Mouse (Mus musculus): ENCODE results near the gene U2af1. TPM values are rescaled to one million over a fixed set of nuclear protein-coding genes. Genes with fewer than 3 reads are reported as not detected.

Gene U2af1
- total RNA-seq, 2 experiments from 2014 or later: 101 to 110 TPM

DNA sequence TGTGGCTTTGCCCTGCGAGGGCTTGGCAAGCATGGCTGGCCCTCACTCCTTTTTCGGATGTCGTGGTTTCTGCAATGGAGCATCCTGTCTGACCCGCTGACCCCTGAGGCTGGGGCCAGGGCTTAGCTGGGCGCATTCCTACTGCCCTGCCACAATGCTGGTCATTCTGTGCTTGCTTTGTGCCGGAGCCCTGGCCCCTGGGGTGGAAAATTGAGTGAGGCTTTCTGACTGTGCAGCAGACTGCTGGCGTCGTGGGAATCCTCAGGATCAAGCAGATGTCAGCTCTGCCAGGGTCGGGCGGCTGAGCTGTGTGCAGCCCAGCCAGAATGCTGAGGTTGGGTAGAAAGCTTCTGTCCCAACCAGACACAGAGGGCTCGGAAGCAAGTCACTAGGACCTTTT, 11.5 kb upstream of the U2af1 start:
- intact Hi-C loops (cut with DNase I): no loop called here
- DNase-seq (ENCODE audit: low spot score in 2 of 2): no peak

GRCm38 (mm10) chr17:31668306-31668705, 9.6 kb upstream of the U2af1 start:
- DNase-seq (ENCODE audit: low spot score in 2 of 2): no peak

GRCm38 (mm10) chr17:31664760-31665159, 6.1 kb upstream of the U2af1 start:
- intact Hi-C loops (cut with DNase I): loop anchor here (10.0 kb wide), 1 partner anchor 340 kb away; no protein-coding TSS in a partner anchor
- peak; percentile 76 to 79 for DNase-seq (ENCODE audit: low spot score in 2 of 2)

More at GRCm38 (mm10) chr17:31668306-31668705, 9.6 kb upstream of the U2af1 start:
- intact Hi-C loops (cut with DNase I): loop anchor here (10.0 kb wide), 1 partner anchor 344 kb away; no protein-coding TSS in a partner anchor

GRCm38 (mm10) chr17:31662855-31663254, 4.2 kb upstream of the U2af1 start:
- intact Hi-C loops (cut with DNase I): loop anchor here (10.0 kb wide), 1 partner anchor 338 kb away; no protein-coding TSS in a partner anchor

GRCm38 (mm10) chr17:31660661-31661250, 2.1 kb upstream of the U2af1 start:
- intact Hi-C loops (cut with DNase I): loop anchor here (10.0 kb wide), 1 partner anchor 336 kb away; no protein-coding TSS in a partner anchor
- DNase-seq (ENCODE audit: low spot score in 2 of 2): peak; percentile 66 to 83

More at GRCm38 (mm10) chr17:31662855-31663254, 4.2 kb upstream of the U2af1 start:
- DNase-seq (ENCODE audit: low spot score in 2 of 2): no peak

GRCm38 (mm10) chr17:31658136-31658467, 590 bp downstream of the U2af1 start:
- intact Hi-C loops (cut with DNase I): loop anchor here (5.0 kb wide), 1 partner anchor 136 kb away; the partner anchor contains the start of gene Ndufv3
- DNase-seq (ENCODE audit: low spot score in 2 of 2): no peak

- DNase-seq (ENCODE audit: low spot score in 2 of 2): no peak
- intact Hi-C loops (cut with DNase I): loop anchor here (5.0 kb wide), 1 partner anchor 135 kb away; the partner anchor contains the start of gene Ndufv3
These were observed 1.3 kb downstream of the U2af1 start for GRCm38 (mm10) chr17:31657141-31657983.

GRCm38 (mm10) chr17:31656682-31657081, 2.0 kb downstream of the U2af1 start:
- no peak for DNase-seq (ENCODE audit: low spot score in 2 of 2)
- intact Hi-C loops (cut with DNase I): loop anchor here (5.0 kb wide), 1 partner anchor 134 kb away; the partner anchor contains the start of gene Ndufv3

DNA sequence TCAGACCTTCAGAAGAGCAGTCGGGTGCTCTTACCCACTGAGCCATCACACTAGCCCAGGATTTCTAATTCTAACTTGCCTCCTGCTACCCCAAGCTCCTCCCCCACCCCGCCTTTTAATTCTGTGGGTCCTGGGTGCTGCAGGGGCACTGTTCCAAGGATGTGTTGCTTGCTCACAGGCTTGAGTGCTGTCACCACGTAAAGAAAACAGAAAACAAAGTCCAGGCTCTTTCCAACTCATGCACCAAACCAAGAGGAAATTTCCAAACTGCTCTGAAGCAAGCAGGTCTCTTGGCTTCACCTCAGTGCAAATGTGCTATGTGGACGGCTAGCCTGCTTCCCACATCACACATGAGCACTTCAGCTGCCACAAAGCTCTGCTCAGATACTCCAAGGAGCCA, 3.3 kb downstream of the U2af1 start:
- intact Hi-C loops (cut with DNase I): loop anchor here (5.0 kb wide), 1 partner anchor 133 kb away; the partner anchor contains the start of gene Ndufv3
- no peak for DNase-seq (ENCODE audit: low spot score in 2 of 2)

GRCm38 (mm10) chr17:31653277-31653676, 5.4 kb downstream of the U2af1 start:
- intact Hi-C loops (cut with DNase I): no loop called here
- no peak for DNase-seq (ENCODE audit: low spot score in 2 of 2)

DNA sequence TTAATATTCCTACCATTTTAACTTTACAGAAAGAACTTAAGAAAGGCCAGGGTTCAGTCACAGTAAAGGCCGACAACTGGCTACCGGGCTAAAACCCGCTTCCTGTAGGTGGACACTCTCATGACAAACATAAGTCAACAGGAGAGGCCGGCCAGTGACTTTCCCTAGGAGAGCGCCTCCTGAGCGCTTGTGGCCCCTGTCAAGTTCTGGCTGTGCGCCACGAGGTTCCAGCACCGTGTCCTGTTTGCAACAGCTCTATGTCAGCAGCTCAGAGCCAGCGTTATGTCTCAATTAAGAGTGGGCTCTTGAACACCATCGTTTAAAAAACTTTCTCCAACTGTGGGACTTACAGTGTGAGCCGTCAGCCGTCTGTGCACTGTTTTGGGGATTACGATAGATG, 6.5 kb downstream of the U2af1 start:
- no peak for DNase-seq (ENCODE audit: low spot score in 2 of 2)
- intact Hi-C loops (cut with DNase I): no loop called here

DNA sequence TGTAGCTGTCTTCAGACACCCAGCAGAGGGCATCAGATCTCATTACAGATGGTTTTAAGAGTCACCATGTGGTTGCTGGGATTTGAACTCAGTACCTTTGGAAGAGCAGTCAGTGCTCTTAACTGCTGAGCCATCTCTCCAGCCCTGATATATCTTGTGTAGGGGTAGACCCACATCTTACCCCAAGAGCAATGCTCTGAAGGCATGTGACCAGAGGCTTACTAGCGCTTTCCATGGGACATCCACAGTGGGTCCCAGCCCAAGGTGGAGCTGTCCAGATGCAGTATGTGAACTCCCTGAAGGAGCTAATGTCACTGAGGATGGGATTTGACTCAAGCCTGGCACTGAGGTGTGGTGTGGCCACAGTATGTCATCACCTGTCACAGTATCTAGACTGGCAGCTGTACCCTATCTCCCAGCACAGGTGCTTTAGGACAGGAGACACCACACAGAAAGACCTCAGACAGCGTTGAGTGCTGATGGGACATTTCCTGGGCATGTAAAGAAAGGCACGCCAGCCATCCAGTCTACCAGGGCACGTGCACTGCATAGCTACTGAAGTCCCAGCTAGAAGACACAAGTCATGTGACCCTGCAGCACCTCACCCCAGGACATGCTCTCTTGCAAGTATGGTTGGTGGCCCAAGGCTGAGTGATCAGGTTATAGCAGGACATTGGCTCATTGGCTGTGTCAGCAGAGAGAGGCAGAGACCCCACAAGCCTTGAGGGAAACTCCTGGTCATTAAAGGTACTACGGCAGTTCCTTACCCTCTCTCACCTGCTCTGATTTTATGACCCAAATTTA, 12.3 kb downstream of the U2af1 start:
- intact Hi-C loops (cut with DNase I): no loop called here
- DNase-seq (ENCODE audit: low spot score in 2 of 2): no peak

- intact Hi-C loops (cut with DNase I): no loop called here
- DNase-seq (ENCODE audit: low spot score in 2 of 2): no peak
These were observed 15.8 kb downstream of the U2af1 start for GRCm38 (mm10) chr17:31642913-31643312.

GRCm38 (mm10) chr17:31642331-31642730, 16.4 kb downstream of the U2af1 start:
- DNase-seq (ENCODE audit: low spot score in 2 of 2): no peak
- intact Hi-C loops (cut with DNase I): no loop called here

- peak in 1 of 2 experiments; percentile 37 for DNase-seq (ENCODE audit: low spot score in 2 of 2)
- intact Hi-C loops (cut with DNase I): no loop called here
These were observed 19.0 kb downstream of the U2af1 start for GRCm38 (mm10) chr17:31639651-31640050.

DNA sequence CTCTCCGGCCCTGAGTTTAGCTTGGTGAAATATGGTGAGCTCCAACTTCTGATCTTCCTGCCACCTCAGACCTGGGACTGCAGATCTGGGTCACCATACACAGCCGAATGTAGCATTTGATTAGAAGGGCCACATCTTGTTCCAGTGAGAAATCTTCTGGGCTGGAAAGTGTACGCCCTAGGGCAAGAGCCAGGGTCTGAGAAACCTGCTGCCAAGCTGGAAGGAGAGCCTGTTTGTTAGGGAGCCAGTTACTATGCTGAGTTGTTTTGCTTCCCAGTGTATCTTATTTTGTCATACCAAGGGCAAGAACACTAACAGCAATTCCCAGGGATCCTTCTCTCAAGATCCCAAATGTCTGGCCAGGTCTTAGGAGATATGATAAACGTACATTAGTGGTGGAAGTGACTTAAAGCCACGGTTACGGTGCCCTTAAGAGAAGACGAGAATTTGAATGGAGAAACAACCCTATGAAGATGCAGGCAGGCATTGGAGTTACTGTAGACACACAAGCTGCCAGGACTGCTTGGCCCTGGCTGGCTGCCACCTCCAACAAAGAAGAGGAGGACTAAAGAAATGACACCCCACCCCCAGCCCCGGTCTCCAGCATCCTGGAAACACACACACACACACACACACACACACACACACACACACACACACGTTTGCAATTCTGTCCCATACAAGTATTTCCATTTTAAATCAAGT, 20.7 kb downstream of the U2af1 start:
- intact Hi-C loops (cut with DNase I): no loop called here
- peak; percentile 70 to 83 for DNase-seq (ENCODE audit: low spot score in 2 of 2)

GRCm38 (mm10) chr17:31636942-31637811, 21.5 kb downstream of the U2af1 start, which contains the start of gene Cbs:
TSS of gene Cbs (minus strand) at chr17:31637238.
- intact Hi-C loops (cut with DNase I): no loop called here
- DNase-seq (ENCODE audit: low spot score in 2 of 2): peak in 1 of 2 experiments; percentile 70
